Mouse (Mus musculus) CH12.LX (cell line): ENCODE data around the gene Ap4m1. TPM values are rescaled to one million over a fixed set of nuclear protein-coding genes. Genes with fewer than 3 reads are reported as not detected.

Experiments
- DNase-seq: peaks from one replicate; pipeline ENCODE4 v3.0.0-alpha.2; 2013; ENCODE audit errors: extremely low read depth
- H3K27ac ChIP-seq: 2 replicates; pipeline ENCODE4 v1.5.1; 2012; ENCODE audit warnings: low read depth, mild to moderate bottlenecking, control low read depth, moderate library complexity; ENCODE audit not compliant: insufficient read depth
- H3K27me3 ChIP-seq: replicated peaks from 2 replicates; pipeline ENCODE3; 2012; ENCODE audit warnings: inconsistent platforms
- H3K36me3 ChIP-seq, 2 experiments: replicated peaks in 1 of 2; 2 replicates each; pipeline versions ENCODE3 to v1.6.1; 2012; ENCODE audit warnings: inconsistent platforms in 1 of 2, low read length in 1 of 2, mild to moderate bottlenecking in 1 of 2, mixed read lengths in 1 of 2, moderate library complexity in 1 of 2; ENCODE audit not compliant: control insufficient read depth in 1 of 2, insufficient read depth in 1 of 2
- H3K4me1 ChIP-seq, 2 experiments: 2 replicates each; pipeline ENCODE4 v1.6.1; 2012; ENCODE audit warnings: inconsistent platforms in 1 of 2, moderate library complexity in 1 of 2; ENCODE audit not compliant: insufficient read depth in 2 of 2, control insufficient read depth in 1 of 2
- H3K4me2 ChIP-seq: 2 replicates; pipeline ENCODE4 v1.6.1; 2012; ENCODE audit warnings: low read depth, mild to moderate bottlenecking, control low read depth; ENCODE audit not compliant: poor library complexity, insufficient read depth, severe bottlenecking
- H3K4me3 ChIP-seq, 3 experiments: fragments of 150-350 bp in 1 of 3; sonication (generic) in 1 of 3; replicated peaks in 1 of 3; 2 replicates each; pipeline versions ENCODE3 to v1.5.1; 2011 to 2012; ENCODE audit warnings: low read depth in 2 of 3, low read length in 2 of 3, mild to moderate bottlenecking in 2 of 3, moderate library complexity in 2 of 3, control low read depth in 1 of 3, improper control_type of control experiment in 1 of 3, inconsistent platforms in 1 of 3, mixed read lengths in 1 of 3; ENCODE audit not compliant: poor library complexity in 1 of 3
- H3K79me2 ChIP-seq: replicated peaks from 2 replicates; pipeline ENCODE4 v1.6.1; 2012; ENCODE audit warnings: mild to moderate bottlenecking, moderate library complexity; ENCODE audit not compliant: control insufficient read depth, poor library complexity, insufficient read depth, severe bottlenecking; ENCODE audit errors: extremely low read depth
- H3K9ac ChIP-seq: 2 replicates; pipeline ENCODE4 v1.6.1; 2012; ENCODE audit warnings: low read depth, mild to moderate bottlenecking, control low read depth, moderate library complexity; ENCODE audit not compliant: insufficient read depth
- H3K9me3 ChIP-seq: replicated peaks from 2 replicates; pipeline ENCODE3; 2012; ENCODE audit warnings: low read length, inconsistent platforms, mixed read lengths
- E2F4 ChIP-seq: IDR thresholded peaks from 2 replicates; pipeline ENCODE4 v1.6.1; 2011; ENCODE audit warnings: low read depth, low read length, improper control_type of control experiment; ENCODE audit not compliant: insufficient replicate concordance
- ELF1 ChIP-seq: IDR thresholded peaks from 2 replicates; pipeline ENCODE4 v1.6.1; 2014; ENCODE audit warnings: low read depth, mild to moderate bottlenecking, inconsistent platforms, low read length, improper control_type of control experiment
- GABPA ChIP-seq: IDR thresholded peaks from 2 replicates; pipeline ENCODE4 v1.6.1; 2012; ENCODE audit warnings: low read depth, low read length, improper control_type of control experiment, inconsistent platforms; ENCODE audit not compliant: insufficient replicate concordance
- KAT2A ChIP-seq: IDR thresholded peaks from 2 replicates; pipeline ENCODE4 v1.6.1; 2012; ENCODE audit warnings: low read length, improper control_type of control experiment, inconsistent platforms; ENCODE audit not compliant: insufficient replicate concordance
- MAX ChIP-seq: IDR thresholded peaks from 2 replicates; pipeline ENCODE4 v1.6.1; 2011; ENCODE audit warnings: low read length, improper control_type of control experiment
- MAZ ChIP-seq: IDR thresholded peaks from 2 replicates; pipeline ENCODE4 v1.6.1; 2012; ENCODE audit warnings: low read depth, mild to moderate bottlenecking, inconsistent platforms, low read length, improper control_type of control experiment, moderate library complexity
- MEF2A ChIP-seq: IDR thresholded peaks from 2 replicates; pipeline ENCODE4 v1.6.1; 2014; ENCODE audit warnings: low read depth, mild to moderate bottlenecking, inconsistent platforms, low read length, improper control_type of control experiment, borderline replicate concordance
- MYC ChIP-seq: IDR thresholded peaks from 2 replicates; pipeline ENCODE4 v1.6.1; 2011; ENCODE audit warnings: low read depth, mild to moderate bottlenecking, improper control_type of control experiment, low read length
- NELFE ChIP-seq: IDR thresholded peaks from 2 replicates; pipeline ENCODE4 v1.6.1; 2011; ENCODE audit warnings: low read depth, low read length, improper control_type of control experiment
- NRF1 ChIP-seq: IDR thresholded peaks from 2 replicates; pipeline ENCODE4 v1.6.1; 2014; ENCODE audit warnings: low read depth, mild to moderate bottlenecking, inconsistent platforms, low read length, improper control_type of control experiment, moderate library complexity
- PAX5 ChIP-seq: IDR thresholded peaks from 2 replicates; pipeline ENCODE4 v1.6.1; 2012; ENCODE audit warnings: low read length, inconsistent platforms, mixed read lengths
- POLR2A ChIP-seq: IDR thresholded peaks from 2 replicates; pipeline ENCODE4 v1.6.1; 2011; ENCODE audit warnings: low read depth, mild to moderate bottlenecking, improper control_type of control experiment, low read length
- POLR2AphosphoS2 ChIP-seq: IDR thresholded peaks from 2 replicates; pipeline ENCODE4 v1.6.1; 2011; ENCODE audit warnings: low read depth, low read length, improper control_type of control experiment
- RAD21 ChIP-seq: IDR thresholded peaks from 2 replicates; pipeline ENCODE4 v1.6.1; 2011; ENCODE audit warnings: low read depth, mild to moderate bottlenecking, low read length, improper control_type of control experiment, moderate library complexity
- RCOR1 ChIP-seq: conservative IDR thresholded peaks from 2 replicates; pipeline ENCODE4 v1.6.1; 2012; ENCODE audit warnings: low read depth, mild to moderate bottlenecking, inconsistent platforms, low read length, improper control_type of control experiment
- SIN3A ChIP-seq: IDR thresholded peaks from 2 replicates; pipeline ENCODE4 v1.6.1; 2012; ENCODE audit warnings: low read length, improper control_type of control experiment, inconsistent platforms
- SMC3 ChIP-seq: IDR thresholded peaks from 2 replicates; pipeline ENCODE4 v1.6.1; 2011; ENCODE audit warnings: low read depth, low read length, improper control_type of control experiment
- UBTF ChIP-seq: IDR thresholded peaks from 2 replicates; pipeline ENCODE4 v1.6.1; 2012; ENCODE audit warnings: low read depth, mild to moderate bottlenecking, inconsistent platforms, low read length, improper control_type of control experiment, moderate library complexity
- dilution Hi-C: fragments of 300-500 bp; cut with MboI; formaldehyde crosslinking; loops from 2 replicates; pipeline ENCODE4 v1.14.3; 2020; ENCODE audit warnings: low sequenced_read_pairs; ENCODE audit not compliant: extremely low pct_unique_long_range_greater_than_20kb, extremely low pct_ligation_motif_present
- in situ Hi-C: fragments of 300-500 bp; cut with MboI; formaldehyde crosslinking; loops from 3 replicates; pipeline ENCODE4 v1.14.3; 2019; ENCODE audit warnings: low sequenced_read_pairs, low pct_ligation_motif_present, low pct_unique_long_range_greater_than_20kb, mixed read lengths
- polyA plus RNA-seq: library from polyadenylated mRNA; unstranded; fragments of >175 nt; gene quantifications from 2 replicates; pipeline ENCODE4 v1.2.1, GENCODE M21; 2012; ENCODE audit warnings: low read depth; ENCODE audit not compliant: insufficient read length
- total RNA-seq, 2 experiments: library from RNA; depleted of rRNA; stranded (reverse); fragments of 300-350 nt in 1 of 2; fragments of >200 nt in 1 of 2; gene quantifications; 2 replicates each; pipeline ENCODE4 v1.2.3; 2012 to 2014

Gene Ap4m1
- total and polyA plus RNA-seq, 3 experiments, result 17.4 to 26.3 (median 21.5) TPM

DNA sequence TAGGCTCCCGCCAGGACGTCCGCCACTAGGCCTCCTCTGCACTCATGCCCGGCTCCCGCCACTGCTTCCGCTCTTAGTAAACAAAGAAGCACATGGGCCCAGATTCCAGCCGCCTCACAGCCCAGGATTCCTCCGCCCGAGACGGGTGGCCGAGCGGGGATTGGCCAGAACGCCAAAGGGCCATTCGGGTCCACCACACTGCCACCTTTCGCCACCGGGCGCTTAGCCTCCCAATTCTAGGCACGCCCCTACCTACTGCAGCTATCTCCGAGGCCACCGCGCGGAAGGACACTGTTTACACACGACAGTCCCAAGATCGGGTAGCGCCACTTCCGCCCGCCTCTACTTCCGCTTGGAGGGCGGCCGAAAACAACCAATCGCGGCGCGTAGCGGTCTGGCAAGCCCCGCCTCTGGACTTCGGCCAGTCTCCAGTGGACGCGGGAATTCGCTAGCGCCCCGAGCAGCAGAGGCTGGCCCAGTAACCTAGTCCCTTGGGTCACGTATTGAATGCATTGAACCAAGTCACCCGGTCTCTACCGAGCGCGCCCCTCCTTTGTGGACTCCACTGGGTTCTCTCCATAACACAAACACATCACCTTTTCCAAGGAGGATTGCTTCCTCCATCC, 753 bp upstream of the Ap4m1 start (continued):
- TF ChIP-seq MAZ, result peak; percentile 34; the same call in 1 of the 2 replicates
- 0 out of 2 replicates have a peak, but pooled peaks have one; percentile 37 for TF ChIP-seq MEF2A
- TF ChIP-seq NELFE, result peak; percentile 59; the same call in 1 of the 2 replicates
- TF ChIP-seq ELF1, result peak; percentile 92
- no peak for TF ChIP-seq RAD21
- TF ChIP-seq SMC3, result no peak

DNA sequence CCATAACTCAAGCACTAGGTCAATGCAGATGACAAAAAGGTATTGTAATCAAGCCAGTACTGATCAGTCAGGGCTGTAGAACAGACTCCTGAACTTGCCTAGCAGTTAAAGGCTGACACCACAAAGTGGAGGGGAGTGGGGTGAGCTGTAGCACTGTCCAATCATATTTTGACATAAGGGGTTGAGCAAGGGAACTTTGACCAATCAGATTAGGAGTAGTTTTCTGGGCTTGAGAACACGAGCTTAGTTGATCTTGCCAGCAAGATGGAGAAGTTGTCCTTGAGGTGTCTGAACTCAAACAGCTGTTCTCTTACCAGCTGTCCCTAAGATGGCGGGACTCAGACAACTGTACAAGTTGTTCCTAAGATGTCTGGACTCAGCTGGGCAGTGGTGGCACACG, 1.4 kb downstream of the Ap4m1 start:
- no peak overlapping the region for H3K27ac ChIP-seq
- DNase-seq, result peak; percentile 44
- no peaks in the 10 kb centered on the region for H3K27me3 ChIP-seq
- in situ Hi-C loops (no loop called here), dilution Hi-C loops (no loop called here)
- H3K9ac ChIP-seq, result no peak overlapping the region
- H3K4me2 ChIP-seq, result peak overlapping the region; percentile 54; the same call in 1 of the 2 replicates
- TF ChIP-seq POLR2AphosphoS2, result no peak
- no peak for TF ChIP-seq MYC
- no peak for TF ChIP-seq SIN3A
- TF ChIP-seq PAX5, result no peak
- no peak for TF ChIP-seq POLR2A
- no peak for TF ChIP-seq RCOR1
- no peak for TF ChIP-seq GABPA
- no peak for TF ChIP-seq KAT2A
- no peak for TF ChIP-seq E2F4
- no peak for TF ChIP-seq NRF1
- TF ChIP-seq ELF1, result no peak
- TF ChIP-seq MEF2A, result no peak
- no peak for TF ChIP-seq MAX
- TF ChIP-seq UBTF, result no peak
- H3K36me3 ChIP-seq, result peaks cover 53 to 65% of the 10 kb centered on the region in 2 experiments
- H3K79me2 ChIP-seq, result peaks cover 26% of the 10 kb centered on the region
- peaks cover 11 to 30% of the 10 kb centered on the region in 2 experiments for H3K4me1 ChIP-seq
- no peak overlapping the region for H3K4me3 ChIP-seq
- no peaks in the 10 kb centered on the region for H3K9me3 ChIP-seq
